Mouse (Mus musculus) CH12.LX (cell line): Measurements from ENCODE around the gene 1110032A03Rik. TPM values are rescaled to one million over a fixed set of nuclear protein-coding genes. Genes with fewer than 3 reads are reported as not detected.

Source experiments
- DNase-seq: peaks from one replicate; pipeline ENCODE4 v3.0.0-alpha.2; 2013; ENCODE audit errors: extremely low read depth
- H3K27ac ChIP-seq: 2 replicates; pipeline ENCODE4 v1.5.1; 2012; ENCODE audit warnings: low read depth, mild to moderate bottlenecking, control low read depth, moderate library complexity; ENCODE audit not compliant: insufficient read depth
- H3K27me3 ChIP-seq: replicated peaks from 2 replicates; pipeline ENCODE3; 2012; ENCODE audit warnings: inconsistent platforms
- H3K36me3 ChIP-seq, 2 experiments: replicated peaks in 1 of 2; 2 replicates each; pipeline versions ENCODE3 to v1.6.1; 2012; ENCODE audit warnings: inconsistent platforms in 1 of 2, low read length in 1 of 2, mild to moderate bottlenecking in 1 of 2, mixed read lengths in 1 of 2, moderate library complexity in 1 of 2; ENCODE audit not compliant: control insufficient read depth in 1 of 2, insufficient read depth in 1 of 2
- H3K4me1 ChIP-seq, 2 experiments: 2 replicates each; pipeline ENCODE4 v1.6.1; 2012; ENCODE audit warnings: inconsistent platforms in 1 of 2, moderate library complexity in 1 of 2; ENCODE audit not compliant: insufficient read depth in 2 of 2, control insufficient read depth in 1 of 2
- H3K4me2 ChIP-seq: 2 replicates; pipeline ENCODE4 v1.6.1; 2012; ENCODE audit warnings: low read depth, mild to moderate bottlenecking, control low read depth; ENCODE audit not compliant: poor library complexity, insufficient read depth, severe bottlenecking
- H3K4me3 ChIP-seq, 3 experiments: fragments of 150-350 bp in 1 of 3; sonication (generic) in 1 of 3; replicated peaks in 1 of 3; 2 replicates each; pipeline versions ENCODE3 to v1.5.1; 2011 to 2012; ENCODE audit warnings: low read depth in 2 of 3, low read length in 2 of 3, mild to moderate bottlenecking in 2 of 3, moderate library complexity in 2 of 3, control low read depth in 1 of 3, improper control_type of control experiment in 1 of 3, inconsistent platforms in 1 of 3, mixed read lengths in 1 of 3; ENCODE audit not compliant: poor library complexity in 1 of 3
- H3K79me2 ChIP-seq: replicated peaks from 2 replicates; pipeline ENCODE4 v1.6.1; 2012; ENCODE audit warnings: mild to moderate bottlenecking, moderate library complexity; ENCODE audit not compliant: control insufficient read depth, poor library complexity, insufficient read depth, severe bottlenecking; ENCODE audit errors: extremely low read depth
- H3K9ac ChIP-seq: 2 replicates; pipeline ENCODE4 v1.6.1; 2012; ENCODE audit warnings: low read depth, mild to moderate bottlenecking, control low read depth, moderate library complexity; ENCODE audit not compliant: insufficient read depth
- H3K9me3 ChIP-seq: replicated peaks from 2 replicates; pipeline ENCODE3; 2012; ENCODE audit warnings: low read length, inconsistent platforms, mixed read lengths
- CTCF ChIP-seq, 2 experiments: IDR thresholded peaks in 1 of 2; conservative IDR thresholded peaks in 1 of 2; 2 replicates each; pipeline ENCODE4 v1.5.1; 2011 to 2012; ENCODE audit warnings: low read depth in 2 of 2, low read length in 2 of 2, improper control_type of control experiment in 1 of 2, inconsistent platforms in 1 of 2, mild to moderate bottlenecking in 1 of 2, moderate library complexity in 1 of 2
- E2F4 ChIP-seq: IDR thresholded peaks from 2 replicates; pipeline ENCODE4 v1.6.1; 2011; ENCODE audit warnings: low read depth, low read length, improper control_type of control experiment; ENCODE audit not compliant: insufficient replicate concordance
- ELF1 ChIP-seq: IDR thresholded peaks from 2 replicates; pipeline ENCODE4 v1.6.1; 2014; ENCODE audit warnings: low read depth, mild to moderate bottlenecking, inconsistent platforms, low read length, improper control_type of control experiment
- EP300 ChIP-seq: IDR thresholded peaks from 2 replicates; pipeline ENCODE4 v1.6.1; 2011; ENCODE audit warnings: low read length, improper control_type of control experiment
- GABPA ChIP-seq: IDR thresholded peaks from 2 replicates; pipeline ENCODE4 v1.6.1; 2012; ENCODE audit warnings: low read depth, low read length, improper control_type of control experiment, inconsistent platforms; ENCODE audit not compliant: insufficient replicate concordance
- HCFC1 ChIP-seq: IDR thresholded peaks from 2 replicates; pipeline ENCODE4 v1.6.1; 2012; ENCODE audit warnings: low read depth, mild to moderate bottlenecking, inconsistent platforms, low read length, improper control_type of control experiment
- IRF4 ChIP-seq: IDR thresholded peaks from 2 replicates; pipeline ENCODE4 v1.6.1; 2014; ENCODE audit warnings: low read depth, mild to moderate bottlenecking, inconsistent platforms, low read length, improper control_type of control experiment
- JUND ChIP-seq: conservative IDR thresholded peaks from 2 replicates; pipeline ENCODE4 v1.6.1; 2011; ENCODE audit warnings: low read depth, low read length, improper control_type of control experiment
- KAT2A ChIP-seq: IDR thresholded peaks from 2 replicates; pipeline ENCODE4 v1.6.1; 2012; ENCODE audit warnings: low read length, improper control_type of control experiment, inconsistent platforms; ENCODE audit not compliant: insufficient replicate concordance
- MAFK ChIP-seq: IDR thresholded peaks from 2 replicates; pipeline ENCODE4 v1.6.1; 2011; ENCODE audit warnings: low read length, improper control_type of control experiment; ENCODE audit not compliant: insufficient replicate concordance
- MAX ChIP-seq: IDR thresholded peaks from 2 replicates; pipeline ENCODE4 v1.6.1; 2011; ENCODE audit warnings: low read length, improper control_type of control experiment
- MEF2A ChIP-seq: IDR thresholded peaks from 2 replicates; pipeline ENCODE4 v1.6.1; 2014; ENCODE audit warnings: low read depth, mild to moderate bottlenecking, inconsistent platforms, low read length, improper control_type of control experiment, borderline replicate concordance
- MYC ChIP-seq: IDR thresholded peaks from 2 replicates; pipeline ENCODE4 v1.6.1; 2011; ENCODE audit warnings: low read depth, mild to moderate bottlenecking, improper control_type of control experiment, low read length
- PAX5 ChIP-seq: IDR thresholded peaks from 2 replicates; pipeline ENCODE4 v1.6.1; 2012; ENCODE audit warnings: low read length, inconsistent platforms, mixed read lengths
- POLR2A ChIP-seq: IDR thresholded peaks from 2 replicates; pipeline ENCODE4 v1.6.1; 2011; ENCODE audit warnings: low read depth, mild to moderate bottlenecking, improper control_type of control experiment, low read length
- SIN3A ChIP-seq: IDR thresholded peaks from 2 replicates; pipeline ENCODE4 v1.6.1; 2012; ENCODE audit warnings: low read length, improper control_type of control experiment, inconsistent platforms
- TBP ChIP-seq: conservative IDR thresholded peaks from 2 replicates; pipeline ENCODE4 v1.6.1; 2011; ENCODE audit warnings: low read depth, low read length, improper control_type of control experiment
- UBTF ChIP-seq: IDR thresholded peaks from 2 replicates; pipeline ENCODE4 v1.6.1; 2012; ENCODE audit warnings: low read depth, mild to moderate bottlenecking, inconsistent platforms, low read length, improper control_type of control experiment, moderate library complexity
- USF1 ChIP-seq: IDR thresholded peaks from 2 replicates; pipeline ENCODE4 v1.6.1; 2014; ENCODE audit warnings: low read depth, mild to moderate bottlenecking, inconsistent platforms, low read length, improper control_type of control experiment
- USF2 ChIP-seq: conservative IDR thresholded peaks from 2 replicates; pipeline ENCODE4 v1.6.1; 2011; ENCODE audit warnings: low read depth, low read length, improper control_type of control experiment
- ZMIZ1 ChIP-seq: IDR thresholded peaks from 2 replicates; pipeline ENCODE4 v1.6.1; 2012; ENCODE audit warnings: low read depth, mild to moderate bottlenecking, inconsistent platforms, low read length, improper control_type of control experiment
- dilution Hi-C: fragments of 300-500 bp; cut with MboI; formaldehyde crosslinking; loops from 2 replicates; pipeline ENCODE4 v1.14.3; 2020; ENCODE audit warnings: low sequenced_read_pairs; ENCODE audit not compliant: extremely low pct_unique_long_range_greater_than_20kb, extremely low pct_ligation_motif_present
- in situ Hi-C: fragments of 300-500 bp; cut with MboI; formaldehyde crosslinking; loops from 3 replicates; pipeline ENCODE4 v1.14.3; 2019; ENCODE audit warnings: low sequenced_read_pairs, low pct_ligation_motif_present, low pct_unique_long_range_greater_than_20kb, mixed read lengths
- polyA plus RNA-seq: library from polyadenylated mRNA; unstranded; fragments of >175 nt; gene quantifications from 2 replicates; pipeline ENCODE4 v1.2.1, GENCODE M21; 2012; ENCODE audit warnings: low read depth; ENCODE audit not compliant: insufficient read length
- total RNA-seq, 2 experiments: library from RNA; depleted of rRNA; stranded (reverse); fragments of 300-350 nt in 1 of 2; fragments of >200 nt in 1 of 2; gene quantifications; 2 replicates each; pipeline ENCODE4 v1.2.3; 2012 to 2014

Gene 1110032A03Rik
- total and polyA plus RNA-seq, 3 experiments = 7.7 to 11.3 (median 9.0) TPM

DNA sequence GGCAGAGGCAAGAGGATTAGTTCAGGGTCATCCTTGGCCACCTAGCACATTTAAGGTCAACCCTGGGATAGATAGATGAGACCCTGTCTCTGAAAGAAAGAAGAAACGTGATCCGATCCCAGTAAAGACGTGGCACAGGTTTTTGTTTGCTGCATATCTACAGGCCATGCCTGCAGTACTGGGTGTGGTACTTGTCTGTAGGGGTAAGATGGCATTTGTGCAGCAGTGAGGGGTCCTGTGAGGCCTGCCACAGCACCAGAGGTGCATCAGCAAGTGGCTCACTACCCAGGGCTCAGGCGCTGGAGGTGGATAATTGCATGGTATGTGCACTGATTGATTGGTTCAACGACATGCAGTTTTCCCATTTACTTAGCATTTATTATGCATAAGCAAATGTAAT lies 38.5 kb upstream of the 1110032A03Rik start:
- Histone ChIP-seq H3K36me3 (peaks cover 18 to 80% of the 10 kb centered on the region in 2 experiments), H3K27me3 (no peaks in the 10 kb centered on the region), H3K9me3 (no peaks in the 10 kb centered on the region), H3K4me1 (no peaks in the 10 kb centered on the region), H3K4me3 (no peak overlapping the region), H3K4me2 (no peak overlapping the region), H3K79me2 (no peaks in the 10 kb centered on the region), H3K9ac (no peak overlapping the region), H3K27ac (no peak overlapping the region)
- dilution Hi-C loops = no loop called here
- no peak for DNase-seq
- TF ChIP-seq ZMIZ1 (no peak), MEF2A (no peak), ELF1 (no peak), IRF4 (no peak), GABPA (no peak), CTCF (conservative IDR thresholded peaks at IDR 0.05 in 1 of 2, IDR thresholded peaks at IDR 0.05 in 1 of 2; ENCODE audit: low read depth in 2 of 2, low read length in 2 of 2) (no peak)
- TF ChIP-seq, all 38 proteins: peak for 0
- in situ Hi-C loops = no loop called here

DNA sequence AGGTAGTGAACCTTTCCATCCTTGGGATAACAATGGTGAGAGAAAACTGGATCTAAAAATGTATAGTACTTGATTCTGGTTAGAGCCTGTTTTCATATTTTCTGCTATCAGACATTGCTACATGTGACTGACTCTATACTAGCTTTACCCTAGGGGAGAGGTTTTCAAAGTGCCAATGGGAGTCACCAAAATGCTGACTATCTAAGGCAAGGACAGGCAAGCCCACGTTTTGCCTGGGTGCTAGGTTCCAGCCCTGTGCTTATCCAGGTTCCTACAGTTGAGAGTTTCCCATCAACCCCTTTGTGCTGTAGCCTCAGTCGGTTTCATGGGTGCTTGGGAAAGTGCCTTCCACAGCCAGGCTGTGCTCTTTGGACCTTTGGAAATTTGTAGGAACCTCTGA lies 36.4 kb upstream of the 1110032A03Rik start:
- H3K79me2 ChIP-seq = no peaks in the 10 kb centered on the region
- no peak overlapping the region for H3K9ac ChIP-seq
- TF ChIP-seq TBP (no peak), KAT2A (no peak), ZMIZ1 (no peak), USF2 (no peak), USF1 (no peak), UBTF (no peak), PAX5 (no peak), POLR2A (no peak), SIN3A (no peak), MAFK (no peak), E2F4 (no peak), CTCF (conservative IDR thresholded peaks at IDR 0.05 in 1 of 2, IDR thresholded peaks at IDR 0.05 in 1 of 2; ENCODE audit: low read depth in 2 of 2, low read length in 2 of 2) (no peak), MYC (no peak), ELF1 (no peak), JUND (no peak), EP300 (no peak), MAX (no peak), HCFC1 (no peak)
- no peaks in the 10 kb centered on the region for H3K9me3 ChIP-seq
- no peak overlapping the region for H3K4me3 ChIP-seq
- H3K4me1 ChIP-seq = no peaks in the 10 kb centered on the region
- in situ Hi-C loops (no loop called here), dilution Hi-C loops (no loop called here)
- no peaks in the 10 kb centered on the region for H3K27me3 ChIP-seq
- no peak overlapping the region for H3K27ac ChIP-seq
- no peak for DNase-seq
- peaks cover 26 to 82% of the 10 kb centered on the region in 2 experiments for H3K36me3 ChIP-seq
- H3K4me2 ChIP-seq = no peak overlapping the region
